Mouse (Mus musculus): ENCODE results near the gene Abraxas2. TPM values are rescaled to one million over a fixed set of nuclear protein-coding genes. Genes with fewer than 3 reads are reported as not detected.

Abraxas2 gene
- polyA plus RNA-seq, 1 experiment: 20.2 TPM

- Histone ChIP-seq H3K79me2 (ENCODE audit: control insufficient read depth, insufficient read depth) (peaks cover 6% of the 10 kb centered on the region), H3ac (ENCODE audit: control insufficient read depth, insufficient read length) (no peak overlapping the region), H3K4me2 (ENCODE audit: low read depth) (no peak overlapping the region), H3K4me3 (no peak overlapping the region), H3K36me3 (ENCODE audit: control insufficient read depth, insufficient read depth) (peaks cover 3% of the 10 kb centered on the region), H3K27me3 (ENCODE audit: control insufficient read depth, insufficient read depth, insufficient read length) (no peaks in the 10 kb centered on the region)
- TF ChIP-seq SRF (IDR thresholded peaks at IDR 0.05; ENCODE audit: control insufficient read depth, insufficient read length, low read depth) (no peak), TCF12 (IDR thresholded peaks at IDR 0.05; ENCODE audit: insufficient read depth, poor library complexity, severe bottlenecking) (no peak), POLR2A (IDR thresholded peaks at IDR 0.05; ENCODE audit: insufficient read length, low read depth) (no peak), CEBPB (IDR thresholded peaks at IDR 0.05; ENCODE audit: insufficient read depth, poor library complexity, severe bottlenecking) (no peak), POLR2AphosphoS2 (IDR thresholded peaks at IDR 0.05; ENCODE audit: insufficient read length, low read depth) (no peak), MYOG (IDR thresholded peaks at IDR 0.05; ENCODE audit: control insufficient read depth in 1 of 3, insufficient read depth in 1 of 3, insufficient read length in 2 of 3, low read depth in 2 of 3) (no peak), MYOD1 (IDR thresholded peaks at IDR 0.05; ENCODE audit: control insufficient read depth in 1 of 3, insufficient read length in 2 of 3, low read depth in 2 of 3) (no peak), REST (IDR thresholded peaks at IDR 0.05; ENCODE audit: insufficient read depth, insufficient read length) (no peak), TCF3 (IDR thresholded peaks at IDR 0.05; ENCODE audit: insufficient read length, low read depth) (no peak), USF1 (IDR thresholded peaks at IDR 0.05; ENCODE audit: low read depth) (no peak), E2F4 (IDR thresholded peaks at IDR 0.05; ENCODE audit: insufficient read depth) (no peak)
Measured at GRCm38 (mm10) chr7:132816528-132816927, 42.5 kb upstream of the Abraxas2 start.

DNA sequence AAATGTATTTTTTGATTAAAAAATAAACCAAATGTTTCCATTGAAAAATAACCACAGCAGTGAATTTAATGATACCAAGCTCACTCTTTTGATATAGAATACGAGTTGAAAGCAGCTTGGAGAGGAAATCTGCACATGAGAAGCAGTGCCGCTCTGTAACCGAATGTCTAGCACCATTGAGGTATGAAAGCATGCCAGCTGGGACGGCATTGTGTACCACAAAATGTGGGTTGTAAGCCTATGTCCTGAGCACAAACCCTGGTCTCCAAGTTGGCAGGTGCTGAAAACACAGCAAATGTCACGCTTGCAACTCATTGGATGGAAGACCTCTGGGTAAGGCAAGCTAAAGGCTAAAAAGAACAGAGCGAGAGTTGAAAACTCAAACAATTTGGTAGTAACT, 42.0 kb upstream of the Abraxas2 start:
- H3ac ChIP-seq (ENCODE audit: control insufficient read depth, insufficient read length): no peak overlapping the region
- no peaks in the 10 kb centered on the region for H3K27me3 ChIP-seq (ENCODE audit: control insufficient read depth, insufficient read depth, insufficient read length)
- no peak overlapping the region for H3K4me2 ChIP-seq (ENCODE audit: low read depth)
- H3K79me2 ChIP-seq (ENCODE audit: control insufficient read depth, insufficient read depth): peaks cover 6% of the 10 kb centered on the region
- H3K36me3 ChIP-seq (ENCODE audit: control insufficient read depth, insufficient read depth): peaks cover 3% of the 10 kb centered on the region
- TF ChIP-seq CEBPB (IDR thresholded peaks at IDR 0.05; ENCODE audit: insufficient read depth, poor library complexity, severe bottlenecking): no peak
- TF ChIP-seq MYOD1 (IDR thresholded peaks at IDR 0.05; ENCODE audit: control insufficient read depth in 1 of 3, insufficient read length in 2 of 3, low read depth in 2 of 3): no peak
- TF ChIP-seq SRF (IDR thresholded peaks at IDR 0.05; ENCODE audit: control insufficient read depth, insufficient read length, low read depth): no peak
- no peak for TF ChIP-seq POLR2AphosphoS2 (IDR thresholded peaks at IDR 0.05; ENCODE audit: insufficient read length, low read depth)
- no peak for TF ChIP-seq POLR2A (IDR thresholded peaks at IDR 0.05; ENCODE audit: insufficient read length, low read depth)
- no peak for TF ChIP-seq MYOG (IDR thresholded peaks at IDR 0.05; ENCODE audit: control insufficient read depth in 1 of 3, insufficient read depth in 1 of 3, insufficient read length in 2 of 3, low read depth in 2 of 3)
- no peak for TF ChIP-seq E2F4 (IDR thresholded peaks at IDR 0.05; ENCODE audit: insufficient read depth)
- no peak for TF ChIP-seq TCF12 (IDR thresholded peaks at IDR 0.05; ENCODE audit: insufficient read depth, poor library complexity, severe bottlenecking)
- TF ChIP-seq TCF3 (IDR thresholded peaks at IDR 0.05; ENCODE audit: insufficient read length, low read depth): no peak
- TF ChIP-seq USF1 (IDR thresholded peaks at IDR 0.05; ENCODE audit: low read depth): no peak
- no peak for TF ChIP-seq MAX (IDR thresholded peaks at IDR 0.05; ENCODE audit: low read depth)
- TF ChIP-seq REST (IDR thresholded peaks at IDR 0.05; ENCODE audit: insufficient read depth, insufficient read length): no peak
- no peak overlapping the region for H3K4me3 ChIP-seq

- TF ChIP-seq E2F4 (IDR thresholded peaks at IDR 0.05; ENCODE audit: insufficient read depth): no peak
- TF ChIP-seq MYOG (IDR thresholded peaks at IDR 0.05; ENCODE audit: control insufficient read depth in 1 of 3, insufficient read depth in 1 of 3, insufficient read length in 2 of 3, low read depth in 2 of 3): no peak
- no peak for TF ChIP-seq REST (IDR thresholded peaks at IDR 0.05; ENCODE audit: insufficient read depth, insufficient read length)
- no peak for TF ChIP-seq CEBPB (IDR thresholded peaks at IDR 0.05; ENCODE audit: insufficient read depth, poor library complexity, severe bottlenecking)
- no peak for TF ChIP-seq MAX (IDR thresholded peaks at IDR 0.05; ENCODE audit: low read depth)
- no peak for TF ChIP-seq MYOD1 (IDR thresholded peaks at IDR 0.05; ENCODE audit: control insufficient read depth in 1 of 3, insufficient read length in 2 of 3, low read depth in 2 of 3)
- TF ChIP-seq POLR2AphosphoS2 (IDR thresholded peaks at IDR 0.05; ENCODE audit: insufficient read length, low read depth): no peak
- TF ChIP-seq SRF (IDR thresholded peaks at IDR 0.05; ENCODE audit: control insufficient read depth, insufficient read length, low read depth): no peak
- no peak for TF ChIP-seq TCF3 (IDR thresholded peaks at IDR 0.05; ENCODE audit: insufficient read length, low read depth)
- no peak for TF ChIP-seq POLR2A (IDR thresholded peaks at IDR 0.05; ENCODE audit: insufficient read length, low read depth)
- no peak for TF ChIP-seq USF1 (IDR thresholded peaks at IDR 0.05; ENCODE audit: low read depth)
- no peak for TF ChIP-seq TCF12 (IDR thresholded peaks at IDR 0.05; ENCODE audit: insufficient read depth, poor library complexity, severe bottlenecking)
- no peak overlapping the region for H3K4me3 ChIP-seq
- H3K36me3 ChIP-seq (ENCODE audit: control insufficient read depth, insufficient read depth): peaks cover 11% of the 10 kb centered on the region
- H3K27me3 ChIP-seq (ENCODE audit: control insufficient read depth, insufficient read depth, insufficient read length): no peaks in the 10 kb centered on the region
- no peaks in the 10 kb centered on the region for H3K79me2 ChIP-seq (ENCODE audit: control insufficient read depth, insufficient read depth)
- no peak overlapping the region for H3K4me2 ChIP-seq (ENCODE audit: low read depth)
- H3ac ChIP-seq (ENCODE audit: control insufficient read depth, insufficient read length): no peak overlapping the region
Measured at GRCm38 (mm10) chr7:132820692-132821091, 38.3 kb upstream of the Abraxas2 start.

- peaks cover 23% of the 10 kb centered on the region for H3K36me3 ChIP-seq (ENCODE audit: control insufficient read depth, insufficient read depth)
- no peak overlapping the region for H3K4me2 ChIP-seq (ENCODE audit: low read depth)
- H3K79me2 ChIP-seq (ENCODE audit: control insufficient read depth, insufficient read depth): no peaks in the 10 kb centered on the region
- no peaks in the 10 kb centered on the region for H3K27me3 ChIP-seq (ENCODE audit: control insufficient read depth, insufficient read depth, insufficient read length)
- no peak for TF ChIP-seq CEBPB (IDR thresholded peaks at IDR 0.05; ENCODE audit: insufficient read depth, poor library complexity, severe bottlenecking)
- H3ac ChIP-seq (ENCODE audit: control insufficient read depth, insufficient read length): no peak overlapping the region
- no peak overlapping the region for H3K4me3 ChIP-seq
Measured at GRCm38 (mm10) chr7:132823832-132824231, 35.2 kb upstream of the Abraxas2 start.

- TF ChIP-seq TCF12 (IDR thresholded peaks at IDR 0.05; ENCODE audit: insufficient read depth, poor library complexity, severe bottlenecking) (no peak), E2F4 (IDR thresholded peaks at IDR 0.05; ENCODE audit: insufficient read depth) (no peak), USF1 (IDR thresholded peaks at IDR 0.05; ENCODE audit: low read depth) (no peak), MAX (IDR thresholded peaks at IDR 0.05; ENCODE audit: low read depth) (no peak), MYOD1 (IDR thresholded peaks at IDR 0.05; ENCODE audit: control insufficient read depth in 1 of 3, insufficient read length in 2 of 3, low read depth in 2 of 3) (no peak)
- no peaks in the 10 kb centered on the region for H3K79me2 ChIP-seq (ENCODE audit: control insufficient read depth, insufficient read depth)
- peak overlapping the region; percentile 6 for H3K4me2 ChIP-seq (ENCODE audit: low read depth)
- H3K36me3 ChIP-seq (ENCODE audit: control insufficient read depth, insufficient read depth): peaks cover 21% of the 10 kb centered on the region
- H3K27me3 ChIP-seq (ENCODE audit: control insufficient read depth, insufficient read depth, insufficient read length): no peaks in the 10 kb centered on the region
- no peak overlapping the region for H3ac ChIP-seq (ENCODE audit: control insufficient read depth, insufficient read length)
- H3K4me3 ChIP-seq: no peak overlapping the region
Measured at GRCm38 (mm10) chr7:132824346-132825022, 34.5 kb upstream of the Abraxas2 start.

Measured in myocyte (in vitro differentiated cells).